Mouse (Mus musculus): ENCODE data around the gene Vwa3b. TPM values are rescaled to one million over a fixed set of nuclear protein-coding genes. Genes with fewer than 3 reads are reported as not detected.

Vwa3b gene
- polyA plus RNA-seq, 1 experiment from 2014 or later: 0.11 TPM

GRCm38 (mm10) chr1:36988161-36988560 lies 38.2 kb upstream of the Vwa3b start:
- no peak overlapping the region for H3K27ac ChIP-seq (ENCODE audit: low read length)
- no peaks in the 10 kb centered on the region for H3K36me3 ChIP-seq (ENCODE audit: control insufficient read depth, insufficient read depth)
- no peaks in the 10 kb centered on the region for H3K27me3 ChIP-seq (ENCODE audit: control insufficient read depth, insufficient read depth, low read length)
- no peak overlapping the region for H3K4me3 ChIP-seq (ENCODE audit: low read length)
- no peak for ATAC-seq (replicated peaks; ENCODE audit: extremely low read depth, insufficient read depth, low FRiP score)
- 85% methylated on average over 6 of the region's 6 CpGs for WGBS
- H3K4me1 ChIP-seq (ENCODE audit: control insufficient read depth, insufficient read depth, low read length): no peaks in the 10 kb centered on the region
- no peak overlapping the region for H3K9ac ChIP-seq (ENCODE audit: low read length)
- no peaks in the 10 kb centered on the region for H3K9me3 ChIP-seq (replicated peaks; ENCODE audit: control insufficient read depth, low read length)
- no peak overlapping the region for H3K4me2 ChIP-seq (ENCODE audit: low read depth, low read length)

- Histone ChIP-seq H3K36me3 (ENCODE audit: control insufficient read depth, insufficient read depth) (no peaks in the 10 kb centered on the region), H3K27me3 (ENCODE audit: control insufficient read depth, insufficient read depth, low read length) (no peaks in the 10 kb centered on the region), H3K9ac (ENCODE audit: low read length) (no peak overlapping the region), H3K27ac (ENCODE audit: low read length) (no peak overlapping the region), H3K9me3 (replicated peaks; ENCODE audit: control insufficient read depth, low read length) (no peaks in the 10 kb centered on the region), H3K4me1 (ENCODE audit: control insufficient read depth, insufficient read depth, low read length) (no peaks in the 10 kb centered on the region), H3K4me3 (ENCODE audit: low read length) (no peak overlapping the region), H3K4me2 (ENCODE audit: low read depth, low read length) (no peak overlapping the region)
- WGBS: 70% methylated on average over 6 of the region's 6 CpGs
- no peak for ATAC-seq (replicated peaks; ENCODE audit: extremely low read depth, insufficient read depth, low FRiP score)
Measured at GRCm38 (mm10) chr1:36988561-36988960, 37.8 kb upstream of the Vwa3b start.

GRCm38 (mm10) chr1:36994296-36994695 lies 32.1 kb upstream of the Vwa3b start:
- no peak for ATAC-seq (replicated peaks; ENCODE audit: extremely low read depth, insufficient read depth, low FRiP score)
- no peaks in the 10 kb centered on the region for H3K27me3 ChIP-seq (ENCODE audit: control insufficient read depth, insufficient read depth, low read length)
- no peak overlapping the region for H3K4me2 ChIP-seq (ENCODE audit: low read depth, low read length)
- H3K4me3 ChIP-seq (ENCODE audit: low read length): no peak overlapping the region
- H3K27ac ChIP-seq (ENCODE audit: low read length): no peak overlapping the region
- WGBS: 92% methylated on average over 5 of the region's 5 CpGs
- H3K36me3 ChIP-seq (ENCODE audit: control insufficient read depth, insufficient read depth): no peaks in the 10 kb centered on the region
- peaks cover 7% of the 10 kb centered on the region for H3K4me1 ChIP-seq (ENCODE audit: control insufficient read depth, insufficient read depth, low read length)
- no peaks in the 10 kb centered on the region for H3K9me3 ChIP-seq (replicated peaks; ENCODE audit: control insufficient read depth, low read length)
- H3K9ac ChIP-seq (ENCODE audit: low read length): no peak overlapping the region

DNA sequence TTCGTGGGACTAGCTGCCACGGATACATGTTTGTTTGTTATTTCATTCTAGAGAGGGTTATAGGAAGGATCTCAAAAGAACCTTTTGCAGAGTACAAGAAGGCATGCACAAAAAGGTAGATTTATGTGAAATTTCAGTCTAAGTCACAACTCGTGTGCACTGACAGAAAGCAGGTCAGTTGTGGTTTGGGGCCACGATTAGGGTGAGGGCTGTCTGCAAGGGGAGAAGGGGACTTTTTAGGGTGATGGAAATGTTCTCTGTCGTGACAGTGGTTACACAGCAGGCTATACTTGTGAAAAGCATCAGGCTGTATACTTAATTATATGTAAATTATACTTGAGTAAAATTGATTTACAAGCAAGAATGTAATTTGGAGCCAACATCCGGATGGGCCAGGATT lies 30.6 kb upstream of the Vwa3b start:
- 50% methylated on average over 6 of the region's 6 CpGs for WGBS
- Histone ChIP-seq H3K9ac (ENCODE audit: low read length) (no peak overlapping the region), H3K27ac (ENCODE audit: low read length) (no peak overlapping the region), H3K4me2 (ENCODE audit: low read depth, low read length) (no peak overlapping the region), H3K27me3 (ENCODE audit: control insufficient read depth, insufficient read depth, low read length) (no peaks in the 10 kb centered on the region), H3K4me1 (ENCODE audit: control insufficient read depth, insufficient read depth, low read length) (peaks cover 7% of the 10 kb centered on the region), H3K4me3 (ENCODE audit: low read length) (no peak overlapping the region), H3K36me3 (ENCODE audit: control insufficient read depth, insufficient read depth) (no peaks in the 10 kb centered on the region), H3K9me3 (replicated peaks; ENCODE audit: control insufficient read depth, low read length) (no peaks in the 10 kb centered on the region)
- no peak for ATAC-seq (replicated peaks; ENCODE audit: extremely low read depth, insufficient read depth, low FRiP score)

DNA sequence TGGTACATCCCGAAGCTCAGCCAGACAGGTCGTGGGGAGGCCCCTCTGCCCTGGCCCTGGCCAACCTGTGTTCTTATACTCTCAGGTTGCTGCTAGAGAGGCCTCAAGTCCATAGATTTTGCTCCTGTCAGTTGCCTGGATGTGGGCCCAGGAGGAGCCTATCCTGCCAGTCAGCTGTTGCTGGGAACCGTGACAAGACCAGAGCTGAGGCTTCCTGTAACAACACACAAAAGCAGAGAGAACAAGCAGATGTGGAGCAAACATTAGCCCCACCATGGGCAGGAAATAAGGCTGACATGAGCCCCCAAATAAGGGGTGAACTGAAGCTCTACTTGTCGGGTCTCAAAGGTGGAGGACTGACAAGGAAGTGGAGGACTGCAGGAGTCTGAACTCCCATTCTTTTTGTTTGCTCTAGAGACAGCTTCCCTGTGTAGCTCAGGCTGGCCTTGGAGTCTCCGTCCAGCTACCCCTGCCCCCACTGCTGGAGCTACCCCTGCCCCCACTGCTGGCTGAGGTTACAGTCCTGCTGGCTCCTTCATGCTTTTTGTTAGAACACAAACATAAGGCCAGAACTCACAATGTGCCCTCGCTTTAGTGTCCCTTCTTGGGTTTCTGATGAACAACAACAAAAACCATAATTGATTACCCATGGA lies 29.7 kb upstream of the Vwa3b start:
- no peak overlapping the region for H3K9ac ChIP-seq (ENCODE audit: low read length)
- no peaks in the 10 kb centered on the region for H3K27me3 ChIP-seq (ENCODE audit: control insufficient read depth, insufficient read depth, low read length)
- H3K4me1 ChIP-seq (ENCODE audit: control insufficient read depth, insufficient read depth, low read length): peaks cover 7% of the 10 kb centered on the region
- H3K9me3 ChIP-seq (replicated peaks; ENCODE audit: control insufficient read depth, low read length): no peaks in the 10 kb centered on the region
- H3K36me3 ChIP-seq (ENCODE audit: control insufficient read depth, insufficient read depth): no peaks in the 10 kb centered on the region
- no peak overlapping the region for H3K4me3 ChIP-seq (ENCODE audit: low read length)
- ATAC-seq (replicated peaks; ENCODE audit: extremely low read depth, insufficient read depth, low FRiP score): no peak; the same call in 1 of the 2 replicates
- H3K4me2 ChIP-seq (ENCODE audit: low read depth, low read length): no peak overlapping the region
- WGBS: 60% methylated on average over 6 of the region's 6 CpGs
- peak overlapping the region; percentile 42; the same call in 1 of the 2 replicates for H3K27ac ChIP-seq (ENCODE audit: low read length)

DNA sequence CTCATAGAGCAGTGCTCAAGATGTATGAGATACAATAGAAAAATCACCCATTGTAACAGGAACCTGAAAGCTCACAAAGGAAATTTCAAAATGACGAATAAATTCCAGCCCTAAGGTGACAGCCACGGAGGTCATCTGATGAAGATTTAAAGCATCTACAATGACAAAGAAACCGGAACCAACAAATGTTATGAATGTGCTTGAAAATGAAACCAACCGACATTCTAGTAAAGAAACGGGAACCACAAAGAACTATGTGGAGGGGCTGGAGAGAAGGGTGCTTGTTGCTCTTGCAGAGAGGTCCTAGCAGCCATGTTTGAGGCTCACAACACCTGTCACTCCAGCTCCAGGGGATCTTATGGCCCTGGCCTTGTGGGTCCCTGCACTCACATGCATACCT lies 26.1 kb upstream of the Vwa3b start:
- Histone ChIP-seq H3K27ac (ENCODE audit: low read length) (no peak overlapping the region), H3K27me3 (ENCODE audit: control insufficient read depth, insufficient read depth, low read length) (no peaks in the 10 kb centered on the region), H3K9ac (ENCODE audit: low read length) (no peak overlapping the region), H3K4me2 (ENCODE audit: low read depth, low read length) (no peak overlapping the region), H3K9me3 (replicated peaks; ENCODE audit: control insufficient read depth, low read length) (no peaks in the 10 kb centered on the region), H3K36me3 (ENCODE audit: control insufficient read depth, insufficient read depth) (no peaks in the 10 kb centered on the region), H3K4me1 (ENCODE audit: control insufficient read depth, insufficient read depth, low read length) (peaks cover 7% of the 10 kb centered on the region), H3K4me3 (ENCODE audit: low read length) (no peak overlapping the region)
- ATAC-seq (replicated peaks; ENCODE audit: extremely low read depth, insufficient read depth, low FRiP score): no peak
- 76% methylated on average over 5 of the region's 5 CpGs for WGBS

DNA sequence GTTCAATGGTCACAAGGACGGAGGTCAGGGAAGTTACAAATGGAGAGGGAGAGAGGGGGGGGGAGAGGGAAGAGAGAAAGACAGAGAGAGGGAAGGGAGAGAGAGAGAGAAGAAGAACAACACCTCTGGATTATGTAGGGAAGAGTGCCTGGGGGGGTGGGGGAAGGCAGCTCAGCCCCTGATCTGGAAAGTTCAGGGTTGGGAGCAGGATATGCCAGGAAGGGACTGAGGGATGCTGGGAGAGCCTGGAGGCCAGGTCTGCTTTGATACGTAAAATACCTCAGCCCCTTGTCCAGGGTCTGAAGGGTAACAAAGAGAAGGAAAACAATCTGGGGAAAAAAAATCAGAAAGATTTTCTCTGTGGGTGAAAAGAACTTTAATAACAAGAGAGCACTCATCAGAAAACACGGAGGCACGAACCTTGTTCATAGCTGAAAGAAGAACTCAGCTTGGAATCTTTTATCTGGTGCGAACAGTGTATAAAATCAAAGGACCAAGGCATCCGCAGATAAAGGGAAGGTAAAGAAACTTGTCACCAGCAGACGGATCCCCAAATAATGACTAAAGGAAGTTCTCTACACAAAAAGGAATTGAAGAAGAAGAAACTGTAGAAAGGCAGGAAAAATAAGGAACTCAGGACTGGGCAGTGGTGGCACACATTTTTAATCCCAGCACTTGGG lies 24.6 kb upstream of the Vwa3b start:
- Histone ChIP-seq H3K9ac (ENCODE audit: low read length) (no peak overlapping the region), H3K27me3 (ENCODE audit: control insufficient read depth, insufficient read depth, low read length) (no peaks in the 10 kb centered on the region), H3K4me3 (ENCODE audit: low read length) (no peak overlapping the region), H3K4me2 (ENCODE audit: low read depth, low read length) (no peak overlapping the region), H3K4me1 (ENCODE audit: control insufficient read depth, insufficient read depth, low read length) (peaks cover 1% of the 10 kb centered on the region), H3K9me3 (replicated peaks; ENCODE audit: control insufficient read depth, low read length) (no peaks in the 10 kb centered on the region), H3K36me3 (ENCODE audit: control insufficient read depth, insufficient read depth) (no peaks in the 10 kb centered on the region), H3K27ac (ENCODE audit: low read length) (no peak overlapping the region)
- WGBS: 36% methylated on average over 7 of the region's 7 CpGs
- no peak for ATAC-seq (replicated peaks; ENCODE audit: extremely low read depth, insufficient read depth, low FRiP score)

GRCm38 (mm10) chr1:37002316-37003008 lies 23.9 kb upstream of the Vwa3b start:
- no peak for ATAC-seq (replicated peaks; ENCODE audit: extremely low read depth, insufficient read depth, low FRiP score)
- H3K36me3 ChIP-seq (ENCODE audit: control insufficient read depth, insufficient read depth): no peaks in the 10 kb centered on the region
- H3K27me3 ChIP-seq (ENCODE audit: control insufficient read depth, insufficient read depth, low read length): no peaks in the 10 kb centered on the region

GRCm38 (mm10) chr1:37004533-37004932 lies 21.9 kb upstream of the Vwa3b start:
- WGBS: 60% methylated on average over 8 of the region's 8 CpGs
- Histone ChIP-seq H3K36me3 (ENCODE audit: control insufficient read depth, insufficient read depth) (no peaks in the 10 kb centered on the region), H3K4me1 (ENCODE audit: control insufficient read depth, insufficient read depth, low read length) (no peaks in the 10 kb centered on the region), H3K4me2 (ENCODE audit: low read depth, low read length) (no peak overlapping the region), H3K9ac (ENCODE audit: low read length) (no peak overlapping the region), H3K9me3 (replicated peaks; ENCODE audit: control insufficient read depth, low read length) (no peaks in the 10 kb centered on the region), H3K27me3 (ENCODE audit: control insufficient read depth, insufficient read depth, low read length) (no peaks in the 10 kb centered on the region), H3K4me3 (ENCODE audit: low read length) (no peak overlapping the region), H3K27ac (ENCODE audit: low read length) (no peak overlapping the region)
- no peak for ATAC-seq (replicated peaks; ENCODE audit: extremely low read depth, insufficient read depth, low FRiP score)

More at GRCm38 (mm10) chr1:37002316-37003008, 23.9 kb upstream of the Vwa3b start:
- Histone ChIP-seq H3K4me3 (ENCODE audit: low read length) (no peak overlapping the region), H3K9me3 (replicated peaks; ENCODE audit: control insufficient read depth, low read length) (no peaks in the 10 kb centered on the region), H3K4me1 (ENCODE audit: control insufficient read depth, insufficient read depth, low read length) (no peaks in the 10 kb centered on the region), H3K27ac (ENCODE audit: low read length) (no peak overlapping the region), H3K4me2 (ENCODE audit: low read depth, low read length) (no peak overlapping the region), H3K9ac (ENCODE audit: low read length) (no peak overlapping the region)
- WGBS: 61% methylated on average over 3 of the region's 3 CpGs

Data from heart, embryonic 16.5 days (tissue).